Mouse (Mus musculus) hindbrain, postnatal 0 days (tissue): ENCODE measurements around the gene Capn7. TPM values are rescaled to one million over a fixed set of nuclear protein-coding genes. Genes with fewer than 3 reads are reported as not detected.

Source experiments
- ATAC-seq: fragments of 200-750 bp; cut with Nextera tagmentation; 2 replicates; pipeline ENCODE4 v1.8.0; 2017; ENCODE audit warnings: mild to moderate bottlenecking, moderate TSS enrichment, moderate library complexity
- DNase-seq: peaks from one replicate; pipeline ENCODE4 v3.0.0-alpha.2; 2015; ENCODE audit warnings: low spot score
- H3K27ac ChIP-seq: fragments of 300-500 bp; sonication (generic); 2 replicates; pipeline ENCODE4 v1.5.1; 2014; ENCODE audit warnings: mild to moderate bottlenecking
- H3K27me3 ChIP-seq: fragments of 300-500 bp; sonication (generic); 2 replicates; pipeline ENCODE4 v1.6.1; 2014; ENCODE audit warnings: low read length, mixed read lengths; ENCODE audit not compliant: insufficient read depth
- H3K36me3 ChIP-seq: fragments of 300-500 bp; sonication (generic); 2 replicates; pipeline ENCODE4 v1.6.1; 2014; ENCODE audit warnings: low read length, mixed read lengths; ENCODE audit not compliant: insufficient read depth
- H3K4me1 ChIP-seq: fragments of 300-500 bp; sonication (generic); 2 replicates; pipeline ENCODE4 v1.6.1; 2014; ENCODE audit warnings: antibody characterized with exemption, low read length, mixed read lengths; ENCODE audit not compliant: insufficient read depth
- H3K4me2 ChIP-seq: fragments of 300-500 bp; sonication (generic); 2 replicates; pipeline ENCODE4 v1.6.1; 2014; ENCODE audit warnings: low read depth, mild to moderate bottlenecking, low read length, moderate library complexity, mixed read lengths
- H3K4me3 ChIP-seq: fragments of 300-500 bp; sonication (generic); 2 replicates; pipeline ENCODE4 v1.5.1; 2014; ENCODE audit warnings: low read length
- H3K9ac ChIP-seq: fragments of 300-500 bp; sonication (generic); replicated peaks from 2 replicates; pipeline ENCODE4 v1.6.1; 2014; ENCODE audit warnings: mild to moderate bottlenecking, low read length, moderate library complexity, mixed read lengths
- H3K9me3 ChIP-seq: fragments of 300-500 bp; sonication (generic); 2 replicates; pipeline ENCODE4 v1.6.1; 2016; ENCODE audit warnings: low read length, mixed read lengths
- CTCF ChIP-seq: IDR thresholded peaks from 2 replicates; pipeline ENCODE4 v1.5.1; 2016; ENCODE audit warnings: antibody characterized with exemption, control low read depth, low read depth
- WGBS: fragments of 180-500 bp; shearing (Covaris S2); extraction: QIAGEN DNeasy Blood & Tissue Kit; methylation state at CpG from one replicate; pipeline ENCODE4 v1.1.7; 2014; 5-methylcytosine and 5-hydroxymethylcytosine counted together
- polyA plus RNA-seq: library from polyadenylated mRNA; unstranded; fragments of >200 nt; fragmentation: Nextera tagmentation; extraction: Ambion mirVana; gene quantifications from 2 replicates; pipeline ENCODE4 v1.2.1, GENCODE M21; 2015
- total RNA-seq: library from RNA; depleted of rRNA; stranded (reverse); fragments of >200 nt; gene quantifications from 2 replicates; pipeline ENCODE4 v1.2.3, GENCODE M21; 2014

Capn7 gene
- total and polyA plus RNA-seq, 2 experiments from 2014 or later: 48.2 to 50.5 TPM

DNA sequence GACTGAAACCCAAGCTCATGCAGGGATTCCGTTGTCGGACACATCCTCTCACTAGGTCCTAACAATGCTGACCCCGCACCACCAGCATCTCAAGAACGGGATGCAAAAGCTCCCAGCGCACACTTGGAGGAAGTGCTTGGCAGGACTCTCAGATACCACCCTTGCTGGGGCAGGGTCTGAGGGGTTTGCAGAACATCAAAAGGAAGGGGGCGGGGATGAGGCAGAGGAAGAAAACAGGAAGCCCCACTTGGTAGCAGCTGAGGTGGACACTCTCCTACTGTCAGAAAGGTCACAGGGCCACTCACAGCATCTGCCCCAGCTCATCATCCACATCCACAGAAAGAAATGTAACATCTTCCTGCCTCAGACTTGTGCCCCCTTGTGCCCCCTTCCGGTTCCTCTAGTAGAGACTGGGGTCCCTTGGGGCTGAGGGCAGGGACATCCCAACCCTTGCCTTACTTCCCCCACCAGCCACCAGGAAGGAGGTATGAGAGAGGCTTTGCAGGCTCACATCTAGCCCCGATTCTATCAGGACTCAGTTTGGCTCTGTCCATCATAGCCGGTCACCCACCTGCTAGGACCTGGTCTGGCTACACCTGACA is 73.8 kb downstream of the Capn7 start:
- DNase-seq (no peak), ATAC-seq (no peak)
- Histone ChIP-seq H3K27ac (no peak overlapping the region), H3K36me3 (no peaks in the 10 kb centered on the region; the same call in 1 of the 2 replicates), H3K27me3 (no peaks in the 10 kb centered on the region), H3K4me3 (no peak overlapping the region), H3K9me3 (no peaks in the 10 kb centered on the region), H3K4me1 (no peaks in the 10 kb centered on the region; the same call in 1 of the 2 replicates), H3K4me2 (no peak overlapping the region), H3K9ac (no peak overlapping the region)
- 91% methylated on average over 9 of the region's 9 CpGs for WGBS
- no peak for TF ChIP-seq CTCF

DNA sequence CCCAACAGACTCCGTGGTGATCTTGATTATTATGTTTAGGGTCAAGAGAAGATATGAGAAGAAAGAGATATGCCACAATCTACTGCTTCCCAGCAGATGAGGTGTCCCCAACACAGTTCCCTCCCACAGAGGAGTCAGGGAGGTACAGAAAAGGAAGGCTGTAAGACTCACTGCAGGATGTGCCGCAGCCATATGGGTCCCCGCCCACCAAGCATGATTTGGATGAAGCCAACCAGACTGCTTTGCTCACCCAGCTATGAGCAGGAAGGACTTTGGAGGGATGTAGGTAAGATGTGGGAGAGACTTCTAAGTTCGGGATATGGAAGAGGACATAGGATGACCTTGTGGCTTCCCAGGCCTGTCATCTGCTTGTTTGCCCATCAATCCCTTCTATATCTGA is 74.3 kb downstream of the Capn7 start:
- WGBS: 81% methylated on average over 4 of the region's 4 CpGs
- no peaks in the 10 kb centered on the region; the same call in 1 of the 2 replicates for H3K36me3 ChIP-seq
- TF ChIP-seq CTCF: no peak
- no peak overlapping the region for H3K9ac ChIP-seq
- ATAC-seq (no peak), DNase-seq (no peak)
- H3K4me1 ChIP-seq: no peaks in the 10 kb centered on the region; the same call in 1 of the 2 replicates
- H3K27ac ChIP-seq: no peak overlapping the region
- no peaks in the 10 kb centered on the region for H3K9me3 ChIP-seq
- H3K4me3 ChIP-seq: no peak overlapping the region
- H3K27me3 ChIP-seq: no peaks in the 10 kb centered on the region
- H3K4me2 ChIP-seq: no peak overlapping the region

DNA sequence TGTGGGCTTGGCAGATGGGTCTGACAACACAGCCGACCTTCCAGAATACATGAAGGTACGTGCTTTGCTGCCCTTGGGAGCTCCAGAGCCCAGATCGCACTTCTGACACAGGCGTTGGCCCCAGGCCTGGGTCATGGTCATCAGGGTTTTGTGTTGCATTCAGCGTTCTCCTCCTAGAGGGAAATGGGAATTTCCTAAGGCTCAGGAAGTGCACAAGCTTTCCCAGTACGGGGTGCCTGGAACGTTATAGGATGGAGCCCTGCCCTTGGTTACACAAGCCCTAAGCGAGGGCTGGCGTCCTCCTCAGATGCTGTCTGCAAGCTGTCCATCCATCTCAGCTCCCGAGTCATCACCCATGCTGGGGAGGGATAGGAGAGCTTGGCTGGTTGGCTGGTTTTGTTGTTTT is 76.2 kb downstream of the Capn7 start:
- DNase-seq (no peak), ATAC-seq (no peak)
- H3K27ac ChIP-seq: no peak overlapping the region
- no peak overlapping the region for H3K4me3 ChIP-seq
- TF ChIP-seq CTCF: no peak
- no peaks in the 10 kb centered on the region for H3K9me3 ChIP-seq
- WGBS: 74% methylated on average over 10 of the region's 10 CpGs
- no peaks in the 10 kb centered on the region; the same call in 1 of the 2 replicates for H3K36me3 ChIP-seq
- no peak overlapping the region for H3K4me2 ChIP-seq
- no peaks in the 10 kb centered on the region; the same call in 1 of the 2 replicates for H3K4me1 ChIP-seq
- no peaks in the 10 kb centered on the region for H3K27me3 ChIP-seq
- no peak overlapping the region for H3K9ac ChIP-seq

DNA sequence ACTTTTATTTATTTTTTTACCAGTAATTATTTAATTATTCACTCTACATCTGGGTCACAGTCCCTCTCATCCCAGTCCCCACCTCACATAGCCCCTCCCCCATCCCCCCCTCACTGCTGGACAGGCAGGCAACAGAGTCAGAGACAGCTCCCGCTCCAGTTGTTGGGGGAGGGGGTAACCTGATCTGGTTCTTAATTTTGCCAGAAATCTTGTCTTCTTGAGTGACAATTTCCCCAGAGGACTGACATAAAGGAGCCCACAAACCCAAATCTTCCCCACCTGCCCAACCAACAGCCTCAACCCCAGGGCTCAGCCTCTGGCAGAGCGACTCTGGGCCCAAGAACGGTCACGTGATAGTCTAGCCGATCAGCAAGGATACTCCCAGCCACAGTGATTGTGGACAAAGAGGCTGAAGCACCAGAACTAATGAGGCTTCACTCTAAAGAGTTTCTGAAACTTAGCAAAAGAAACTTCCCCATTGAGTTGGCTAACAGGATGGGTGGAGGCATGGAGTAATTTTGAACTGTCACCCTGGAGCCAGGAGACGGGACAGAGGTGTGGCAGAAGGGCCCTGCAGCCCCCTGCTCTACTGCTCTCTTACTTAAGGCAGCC is 77.1 kb downstream of the Capn7 start:
- no peaks in the 10 kb centered on the region for H3K9me3 ChIP-seq
- H3K4me1 ChIP-seq: no peaks in the 10 kb centered on the region
- no peaks in the 10 kb centered on the region; the same call in 1 of the 2 replicates for H3K36me3 ChIP-seq
- WGBS: 15% methylated on average over 6 of the region's 6 CpGs
- no peak overlapping the region for H3K4me2 ChIP-seq
- no peaks in the 10 kb centered on the region for H3K27me3 ChIP-seq
- no peak for DNase-seq
- no peak overlapping the region for H3K9ac ChIP-seq
- H3K27ac ChIP-seq: no peak overlapping the region
- no peak for TF ChIP-seq CTCF
- no peak overlapping the region for H3K4me3 ChIP-seq
- no peak for ATAC-seq

DNA sequence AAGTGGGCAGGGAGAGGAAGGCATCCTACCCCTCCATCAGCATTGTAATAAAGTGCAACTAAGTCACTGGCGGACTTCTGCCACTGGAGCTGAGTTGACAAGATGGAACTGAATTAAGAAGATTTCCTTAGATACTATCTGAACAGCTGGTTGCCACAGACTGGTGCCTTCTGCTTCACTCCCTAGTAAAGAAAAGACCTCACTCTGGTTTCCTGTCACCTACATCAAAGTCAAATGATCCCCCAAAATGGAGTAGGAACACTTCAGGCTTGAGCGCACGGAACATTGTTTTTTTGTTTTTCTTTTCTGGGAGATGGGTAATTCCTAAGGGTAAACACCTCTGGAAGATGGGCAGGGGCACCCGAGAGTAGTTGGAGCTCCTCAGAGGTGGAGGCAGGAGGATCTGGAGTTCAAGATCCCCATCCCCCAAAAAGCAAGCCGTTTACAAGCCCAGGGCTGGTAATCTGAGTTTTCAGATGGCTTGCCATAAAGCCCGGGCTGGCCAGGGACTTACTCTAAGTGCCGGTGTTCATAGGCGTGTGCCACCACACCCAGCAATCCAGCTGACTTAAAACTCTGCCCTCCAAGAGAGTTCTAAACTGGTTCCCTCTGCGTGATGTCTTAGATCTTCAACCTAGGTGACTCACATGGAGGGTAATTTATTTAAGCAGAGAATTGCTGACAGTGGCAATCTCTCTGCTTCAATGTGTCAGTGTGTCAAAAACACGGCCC is 78.0 kb downstream of the Capn7 start:
- WGBS: 68% methylated on average over 10 of the region's 10 CpGs
- no peaks in the 10 kb centered on the region for H3K27me3 ChIP-seq
- ATAC-seq (no peak), DNase-seq (no peak)
- no peak overlapping the region for H3K9ac ChIP-seq
- no peaks in the 10 kb centered on the region for H3K4me1 ChIP-seq
- H3K9me3 ChIP-seq: no peaks in the 10 kb centered on the region
- no peak overlapping the region for H3K4me2 ChIP-seq
- peak overlapping the region; percentile 22; the same call in 1 of the 2 replicates for H3K27ac ChIP-seq
- no peaks in the 10 kb centered on the region; the same call in 1 of the 2 replicates for H3K36me3 ChIP-seq
- TF ChIP-seq CTCF: no peak
- no peak overlapping the region for H3K4me3 ChIP-seq

DNA sequence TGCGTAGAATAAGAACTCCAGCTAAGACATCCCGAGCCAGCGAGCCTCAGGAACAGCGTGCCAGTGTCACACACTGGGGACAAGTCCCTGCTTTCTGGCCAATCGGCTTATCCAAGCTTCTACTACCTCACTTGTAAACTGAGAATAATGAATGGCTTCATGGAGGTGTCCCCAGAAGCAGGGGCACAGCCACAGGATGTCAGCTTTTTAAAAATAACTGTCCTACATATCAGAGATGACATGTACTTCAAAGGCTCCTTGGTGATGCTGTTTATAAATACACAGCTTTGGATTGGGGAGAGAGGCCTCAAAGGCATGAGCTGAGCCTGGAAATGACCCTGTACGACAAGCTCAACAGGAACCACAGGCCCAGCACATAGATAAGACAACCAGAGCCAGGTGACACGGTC is 78.5 kb downstream of the Capn7 start:
- no peak overlapping the region for H3K4me3 ChIP-seq
- ATAC-seq (no peak), DNase-seq (no peak)
- H3K9ac ChIP-seq: no peak overlapping the region
- no peaks in the 10 kb centered on the region for H3K36me3 ChIP-seq
- no peaks in the 10 kb centered on the region for H3K27me3 ChIP-seq
- TF ChIP-seq CTCF: no peak
- peak overlapping the region; percentile 22 for H3K27ac ChIP-seq
- H3K9me3 ChIP-seq: no peaks in the 10 kb centered on the region
- no peaks in the 10 kb centered on the region for H3K4me1 ChIP-seq
- WGBS: 59% methylated on average over 7 of the region's 7 CpGs
- no peak overlapping the region for H3K4me2 ChIP-seq
